Mouse (Mus musculus) hematopoietic stem cell, adult 5-6 weeks (primary cell): ENCODE data around the gene Gm43720. TPM values are rescaled to one million over a fixed set of nuclear protein-coding genes. Genes with fewer than 3 reads are reported as not detected.
A peak's percentile ranks its signal among the peaks of the same experiment; 100 is the strongest.

Experiments used
- ATAC-seq, 2 experiments: fragments of 125-278 bp in 1 of 2; replicated peaks in 1 of 2; 2 replicates each; pipeline ENCODE4 v1.8.0; 2016 to 2017; ENCODE audit warnings: inconsistent platforms in 2 of 2, mild to moderate bottlenecking in 2 of 2, moderate number of reproducible peaks in 2 of 2, low read depth in 1 of 2, moderate TSS enrichment in 1 of 2; ENCODE audit not compliant: low FRiP score in 2 of 2, poor library complexity in 2 of 2, severe bottlenecking in 2 of 2, insufficient read depth in 1 of 2, low TSS enrichment in 1 of 2
- total RNA-seq: library from RNA; stranded (forward); fragments of 172-1452, 232-1000 nt; gene quantifications from 2 replicates; pipeline ENCODE4 v1.2.3, GENCODE M21; 2017

Gene Gm43720
- total RNA-seq, 1 experiment from 2014 or later: not detected

DNA sequence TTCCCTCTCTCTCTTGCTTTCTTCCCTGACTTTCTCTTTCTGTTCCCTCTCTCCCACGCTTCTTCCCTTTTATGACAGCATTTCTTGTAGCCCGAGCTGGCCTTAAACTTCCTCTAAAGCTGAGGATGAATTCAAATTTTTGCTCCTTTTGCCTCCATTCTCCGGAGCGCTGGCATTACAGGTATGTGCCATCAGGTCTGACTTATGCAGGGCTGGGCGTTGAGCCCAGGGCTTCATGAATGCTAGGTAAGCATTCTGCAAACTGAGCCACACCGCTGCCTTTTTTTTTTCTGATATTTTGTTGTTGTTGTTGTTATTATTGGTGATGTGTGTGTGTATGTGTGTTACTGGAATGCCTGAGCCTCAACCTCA is 15.6 kb downstream of the Gm43720 start:
- peak; percentile 9; a peak in 1 of 4 replicates for ATAC-seq

DNA sequence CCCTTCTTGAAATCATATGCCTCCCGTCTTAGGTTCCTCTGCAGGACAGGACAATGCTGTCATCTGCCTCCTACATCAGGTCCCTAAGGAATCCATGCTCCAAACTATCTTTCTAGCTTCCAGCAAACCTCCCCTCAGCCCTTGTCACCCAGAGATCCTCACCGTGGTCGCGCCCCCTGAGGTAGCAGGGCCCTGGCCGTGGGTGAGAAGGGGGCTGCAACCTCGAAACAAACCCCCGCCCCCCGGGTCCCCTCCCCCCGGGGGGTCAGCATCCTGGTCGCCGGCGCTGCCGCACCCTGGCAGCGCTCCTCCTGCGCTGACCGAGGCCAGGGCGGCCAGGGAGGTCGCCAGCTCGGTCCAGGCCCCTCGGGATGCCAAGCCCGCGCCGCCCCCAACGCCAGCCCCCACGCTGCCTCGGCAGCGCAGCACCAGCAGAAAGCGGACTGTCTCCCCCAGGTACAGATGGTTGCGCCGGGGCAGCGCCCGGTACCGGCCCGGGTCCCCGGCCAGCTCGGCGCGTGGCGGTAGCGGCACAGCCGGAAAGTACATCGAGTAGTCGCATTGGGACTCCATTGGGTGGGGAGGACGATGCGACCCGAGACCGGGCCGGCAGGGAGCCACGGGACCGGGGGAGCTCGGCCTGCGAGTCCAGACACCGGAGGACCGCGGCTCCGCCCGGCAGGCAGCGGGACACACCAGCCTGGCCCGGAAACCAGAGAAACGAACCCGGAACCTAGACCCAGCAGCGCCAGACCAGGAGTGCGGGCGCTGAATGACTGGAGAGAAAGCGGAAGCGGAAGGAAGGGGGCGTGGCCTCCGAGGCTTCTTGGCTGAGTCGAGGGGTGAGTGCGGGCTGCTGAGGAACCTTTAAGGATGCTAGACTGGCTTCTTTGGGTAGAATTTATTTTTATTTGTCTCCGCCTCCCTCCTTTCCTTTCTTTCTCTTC is 16.2 kb downstream of the Gm43720 start, which contains the start of gene BC037034:
Gene BC037034 (minus strand): TSS at position 774 of the 947 bp plus-strand sequence.
- peak; percentile 91 to 92 for ATAC-seq

DNA sequence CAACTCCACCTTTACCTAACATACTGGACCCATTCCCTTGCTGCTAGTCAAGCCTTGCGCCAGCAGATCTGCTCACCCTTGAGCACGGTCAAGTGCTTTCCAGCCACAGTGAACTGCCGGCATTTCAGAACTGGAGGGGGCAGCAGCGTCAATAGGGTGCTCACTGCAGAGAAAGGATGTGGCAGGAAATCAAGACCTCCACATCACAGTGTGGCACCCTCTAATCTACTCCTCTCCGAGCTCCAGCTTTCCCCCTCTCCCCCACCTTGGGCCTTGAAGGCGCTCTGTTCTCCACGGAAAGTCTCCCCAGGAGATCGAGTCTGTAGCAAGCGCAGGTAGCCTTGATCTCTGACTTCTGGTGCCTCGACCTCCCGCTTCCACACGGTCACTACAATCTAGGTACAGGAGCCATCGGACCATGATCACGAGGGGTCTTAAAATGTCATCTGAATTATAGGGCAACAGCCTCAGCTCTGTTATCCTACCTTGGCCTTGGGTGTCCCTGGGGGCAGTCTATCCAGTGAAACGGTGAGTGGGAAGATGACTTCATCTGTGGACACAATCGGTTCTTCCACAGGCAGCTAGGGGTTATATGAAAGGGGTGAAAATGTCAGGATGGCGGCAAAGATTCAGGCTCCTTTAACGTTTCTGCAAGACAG is 17.0 kb downstream of the Gm43720 start:
- no peak for ATAC-seq

DNA sequence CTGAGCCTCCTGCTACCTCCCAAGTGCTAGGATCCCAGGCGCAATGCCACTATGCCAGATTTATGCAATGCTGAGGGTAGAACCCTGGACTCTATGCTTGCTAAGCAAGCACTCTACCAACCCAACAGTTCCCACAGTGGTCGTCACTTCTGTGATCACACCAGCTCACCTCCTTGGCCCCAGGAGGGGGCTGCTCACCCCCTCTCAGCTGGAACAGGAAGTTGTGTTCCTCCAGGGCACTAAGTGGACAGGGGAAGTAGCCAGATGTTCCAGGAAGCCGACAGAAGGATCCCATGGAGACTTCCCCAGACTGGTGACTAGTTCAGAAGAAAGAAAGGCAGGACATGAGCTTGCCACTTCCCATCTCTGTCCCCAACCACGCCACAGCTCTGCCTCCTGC is 17.8 kb downstream of the Gm43720 start:
- ATAC-seq: peak in 1 of 2 experiments; percentile 6; a peak in 1 of 4 replicates

DNA sequence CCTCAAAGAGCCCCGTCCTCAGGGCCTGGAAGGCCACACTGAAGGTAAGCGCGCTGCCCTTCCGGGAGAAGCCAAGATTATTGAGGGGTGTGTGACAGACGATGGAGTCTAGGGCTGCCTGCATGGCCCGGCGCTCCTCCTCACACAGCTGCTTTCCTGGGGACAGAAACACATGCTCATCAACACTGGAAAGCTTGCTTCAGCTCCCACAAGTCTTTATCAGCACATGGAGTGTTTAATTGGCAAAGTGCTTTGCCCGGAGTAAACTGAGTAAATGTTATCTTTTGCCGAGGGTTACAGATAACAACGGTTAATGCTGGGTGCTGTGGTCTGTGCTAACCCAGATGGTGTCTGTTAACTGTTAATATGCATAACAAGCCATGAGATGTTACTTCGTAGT is 18.9 kb downstream of the Gm43720 start:
- ATAC-seq: no peak

DNA sequence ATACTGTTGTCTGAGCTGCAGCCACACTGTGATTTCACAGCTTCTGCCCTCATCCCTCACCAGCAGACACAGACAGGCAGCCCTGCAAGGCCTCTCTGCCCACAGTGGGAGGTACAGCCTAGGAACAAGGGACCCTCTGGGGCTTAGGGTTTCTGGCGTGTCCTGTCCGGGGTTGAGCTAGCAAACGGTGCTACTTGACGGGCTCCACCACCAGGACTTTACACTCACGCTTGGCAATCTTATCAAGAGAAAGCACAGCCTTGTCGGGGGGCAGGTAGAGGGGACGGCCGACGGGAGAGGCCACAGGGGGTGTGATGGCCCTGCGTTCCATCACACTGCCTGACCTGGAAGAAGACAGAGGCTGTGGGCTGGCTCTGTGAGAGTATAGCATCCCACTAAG is 19.7 kb downstream of the Gm43720 start:
- ATAC-seq: no peak

DNA sequence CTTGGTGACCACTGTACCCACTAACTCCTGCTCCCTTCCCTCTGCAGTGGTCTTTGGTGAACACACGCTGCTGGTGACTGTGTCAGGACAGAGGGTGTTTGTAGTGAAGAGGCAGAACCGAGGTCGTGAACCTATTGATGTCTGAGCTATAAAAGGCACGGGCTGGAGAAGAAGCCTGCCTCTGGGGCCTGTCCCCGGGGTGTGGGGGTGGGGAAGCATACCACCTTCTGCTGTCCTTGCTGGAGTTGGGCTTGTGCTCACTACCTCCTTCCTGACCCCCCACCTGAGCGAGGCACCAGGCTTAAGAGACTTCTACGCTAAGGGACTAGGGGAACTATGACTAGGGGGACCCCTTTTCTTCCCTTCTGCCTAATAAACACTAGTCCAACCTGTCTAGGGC is 20.8 kb downstream of the Gm43720 start:
- no peak for ATAC-seq

DNA sequence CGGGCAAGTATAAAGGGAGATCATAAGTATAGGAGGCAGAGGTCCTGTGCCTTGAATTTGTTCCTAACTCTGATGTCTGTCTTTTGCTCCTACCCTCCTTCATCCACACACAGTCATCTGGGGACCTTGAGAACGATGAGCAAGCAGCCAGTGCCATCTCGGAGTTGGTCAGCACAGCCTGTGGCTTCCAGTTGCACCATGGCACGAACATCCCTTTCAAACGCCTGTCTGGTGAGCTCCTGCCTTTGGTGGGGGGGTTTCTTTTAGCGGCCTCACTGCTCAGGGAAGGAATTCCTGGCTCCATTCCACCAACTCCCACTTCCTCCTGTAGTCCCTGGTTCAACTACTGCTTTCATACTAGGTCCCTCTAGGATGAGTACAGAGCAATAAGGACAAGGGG is 21.2 kb downstream of the Gm43720 start:
- no peak for ATAC-seq

DNA sequence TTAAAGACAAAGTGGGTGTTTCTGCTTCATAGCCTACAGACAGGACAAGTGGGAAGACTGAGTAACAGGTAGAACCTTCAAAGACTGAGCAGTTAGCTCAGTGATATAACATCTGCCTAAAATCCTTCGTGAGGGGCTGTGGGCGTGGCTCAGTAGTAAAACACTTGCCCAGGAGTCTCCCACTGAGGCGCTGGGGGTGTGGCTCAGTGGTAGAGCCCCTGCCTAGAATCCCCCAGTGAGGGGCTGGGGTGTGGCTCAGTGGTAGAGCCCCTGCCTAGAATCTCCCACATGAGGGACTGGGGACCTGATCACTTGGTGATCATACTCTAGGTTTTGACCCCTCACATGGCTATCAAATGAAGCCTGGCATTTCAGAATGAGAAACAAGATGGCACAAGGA is 21.7 kb downstream of the Gm43720 start:
- ATAC-seq: no peak

DNA sequence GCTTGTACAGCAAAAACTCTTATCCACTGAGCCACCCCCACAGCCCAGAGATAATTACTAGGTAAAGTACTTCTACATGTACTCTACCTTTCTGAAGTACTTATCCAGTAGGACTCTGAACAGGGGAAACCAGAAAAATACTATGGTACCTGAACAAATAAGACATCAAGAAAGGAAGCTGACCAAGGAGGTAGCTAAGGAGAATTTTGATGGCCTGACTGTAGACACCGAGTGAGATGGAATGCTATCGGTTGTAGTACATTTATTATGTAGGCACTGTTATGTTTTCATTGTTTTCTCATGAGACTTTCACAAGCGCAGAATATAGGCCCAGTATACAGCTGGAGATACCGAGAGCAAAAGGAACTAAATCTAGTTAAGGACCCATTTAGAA is 22.2 kb downstream of the Gm43720 start:
- ATAC-seq: no peak

DNA sequence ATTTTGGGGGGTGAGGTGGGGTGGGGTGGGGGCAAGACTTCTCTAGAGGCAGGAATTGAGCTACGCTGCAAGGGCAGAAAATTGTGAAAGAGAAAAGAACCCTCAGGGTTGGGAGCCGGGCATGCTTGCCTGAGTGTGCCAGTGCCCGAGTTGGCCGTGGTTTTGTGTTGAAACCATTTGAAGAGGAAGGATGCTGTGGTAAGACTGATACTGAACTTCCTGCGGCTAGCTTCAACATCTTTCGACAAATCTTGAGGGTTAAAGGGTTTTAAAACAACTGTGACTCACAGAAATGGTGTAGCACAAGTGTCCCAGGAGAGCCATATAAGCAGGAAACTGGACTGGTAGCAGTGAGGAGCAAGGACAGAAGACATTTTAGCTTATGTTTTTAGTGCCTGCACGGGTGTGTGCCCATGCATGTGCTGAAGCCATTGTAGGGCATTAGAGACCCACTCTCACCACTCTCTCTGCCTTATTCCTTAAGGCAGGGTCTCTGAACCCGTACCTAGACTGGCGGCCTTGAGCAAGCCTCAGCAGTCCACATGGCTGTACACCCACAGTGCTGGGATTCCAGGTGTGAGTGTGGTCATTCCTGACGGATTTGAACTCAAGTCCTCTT is 22.7 kb downstream of the Gm43720 start:
- peak; percentile 47 to 57 for ATAC-seq

DNA sequence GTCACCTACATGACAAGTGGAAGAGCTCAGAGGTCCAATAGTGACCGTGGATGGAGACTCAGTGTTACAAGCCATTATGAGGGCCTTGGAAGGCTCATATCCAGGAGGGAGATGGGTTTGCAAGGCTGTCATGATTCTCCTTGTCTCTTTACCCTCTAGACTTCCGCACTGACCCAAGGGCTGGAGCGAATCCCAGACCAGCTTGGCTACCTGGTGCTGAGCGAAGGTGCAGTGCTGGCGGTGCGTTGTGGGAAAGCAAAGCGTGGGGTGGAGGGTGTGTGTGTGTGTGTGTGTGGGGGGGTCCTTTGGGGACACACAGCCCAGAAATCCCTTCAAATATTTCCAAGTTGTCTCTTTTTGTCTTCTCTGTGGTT is 23.7 kb downstream of the Gm43720 start:
- no peak for ATAC-seq

DNA sequence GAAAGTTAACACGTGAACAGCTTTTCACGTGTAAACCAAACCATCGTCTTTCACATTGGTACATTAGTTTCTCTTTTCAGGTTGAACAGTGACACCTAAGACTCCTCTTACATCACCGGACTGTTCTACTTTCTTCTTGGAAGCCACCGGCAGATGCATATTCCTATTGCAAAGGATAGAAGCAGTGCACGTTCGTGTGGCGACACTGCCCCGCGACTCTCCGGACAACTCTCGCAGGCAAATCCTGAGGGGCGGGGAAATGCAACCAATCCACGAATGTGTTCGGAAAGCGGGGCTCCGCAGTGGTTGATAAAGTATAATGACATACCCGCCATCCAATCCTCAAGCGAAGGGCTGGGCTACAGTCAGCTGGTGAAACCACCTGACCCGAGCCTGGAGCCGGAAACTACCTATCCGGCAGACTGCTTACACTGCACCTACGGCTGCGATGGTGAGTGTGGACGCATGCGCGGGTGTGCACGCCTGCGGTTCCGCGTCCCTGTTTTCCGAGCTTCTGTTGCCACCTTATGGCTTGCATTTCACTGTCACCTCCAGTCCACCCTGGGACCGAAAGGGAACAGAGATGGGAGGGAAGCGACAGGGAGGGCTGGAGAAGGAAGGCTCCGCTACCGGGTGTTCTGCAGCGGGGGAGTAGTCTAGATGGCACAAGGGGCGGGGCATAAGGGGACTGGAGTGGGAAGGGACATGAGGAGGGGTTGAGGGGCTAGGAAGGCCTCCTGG is 24.2 kb downstream of the Gm43720 start, which contains the start of gene Lamtor4:
Gene Lamtor4 (plus strand): TSS at position 130 of the 741 bp plus-strand sequence.
- ATAC-seq: peak; percentile 94

DNA sequence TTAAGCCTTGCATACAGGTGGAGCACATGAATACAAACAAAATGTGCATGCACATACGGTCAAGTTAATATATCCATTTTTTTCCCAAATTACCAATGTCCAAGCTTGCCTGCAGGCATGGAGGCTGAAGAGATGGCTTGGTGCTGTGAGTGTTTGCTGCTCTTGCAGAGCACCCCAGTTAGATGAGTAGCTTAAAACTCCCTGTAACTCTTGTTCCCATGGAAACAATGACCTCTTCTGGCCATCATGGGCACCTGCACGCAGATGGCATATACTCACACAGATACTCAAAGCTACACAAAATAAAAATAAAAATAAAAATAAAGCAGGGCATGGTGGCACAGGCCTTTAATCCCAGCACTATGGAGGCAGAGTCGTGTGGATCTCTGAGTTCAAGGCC is 26.7 kb downstream of the Gm43720 start:
- ATAC-seq: no peak

DNA sequence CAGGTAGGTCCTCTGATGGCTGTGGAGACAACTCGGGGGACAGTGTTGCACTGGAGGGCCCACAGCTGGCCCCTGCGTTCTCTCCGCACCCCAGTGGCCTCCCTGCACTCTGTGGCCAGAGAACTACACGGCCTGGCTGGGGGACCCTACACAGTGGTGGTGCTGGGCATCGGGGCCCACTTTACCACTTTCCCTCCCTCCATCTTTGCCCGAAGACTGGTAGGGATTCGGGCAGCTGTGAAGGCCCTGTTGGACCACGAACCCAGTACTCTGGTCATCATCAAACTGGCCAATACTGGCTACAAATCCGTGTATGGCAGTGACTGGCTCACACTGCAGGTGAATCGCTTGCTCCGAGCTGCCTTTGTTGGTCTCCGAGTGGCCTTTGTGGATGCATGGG is 28.6 kb downstream of the Gm43720 start:
- no peak for ATAC-seq

DNA sequence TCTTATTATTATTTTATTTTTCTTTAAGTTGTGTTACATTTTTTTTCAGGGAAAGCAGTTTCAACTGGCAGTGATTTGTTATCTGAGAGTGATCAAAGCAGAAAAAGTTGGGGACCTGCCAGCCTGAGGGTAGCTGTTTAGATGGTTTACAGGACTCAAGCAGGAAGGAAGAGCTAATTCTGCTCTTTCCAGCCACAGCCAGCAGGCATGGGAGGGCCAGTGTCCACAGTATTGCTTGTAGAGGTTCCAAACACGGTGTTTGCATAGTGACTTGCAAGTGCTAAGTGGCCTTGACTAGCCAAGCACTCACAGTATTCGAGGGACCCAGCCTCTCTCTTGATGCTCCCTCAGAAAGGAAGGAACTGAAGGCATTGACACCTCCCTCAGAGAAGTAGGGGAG is 38.2 kb downstream of the Gm43720 start:
- ATAC-seq: no peak

DNA sequence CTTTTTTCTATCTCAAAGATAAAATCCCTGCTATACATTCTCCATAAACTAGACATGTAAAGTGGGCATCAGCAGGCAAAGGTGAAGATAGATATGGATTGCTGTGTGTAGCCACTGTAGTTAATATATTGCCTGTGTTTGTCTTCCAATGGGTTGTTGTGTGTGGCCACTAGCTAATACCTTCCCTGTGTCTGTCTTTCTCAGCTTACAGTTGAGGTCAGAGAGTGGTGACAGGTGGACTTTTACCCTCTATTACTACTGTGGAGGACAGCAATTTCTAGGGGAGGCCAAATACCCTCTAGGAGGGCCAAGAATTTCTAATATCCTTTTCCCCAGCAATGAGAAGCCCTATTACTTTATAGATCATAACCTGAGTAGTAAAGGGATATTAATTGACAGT is 45.5 kb downstream of the Gm43720 start:
- no peak for ATAC-seq
